9 mouse cellular contexts compared by ENCODE assay signal in genomic region chr5:139331742-139332141, GRCm38 (mm10). TPM values are rescaled to one million over a fixed set of nuclear protein-coding genes. Genes with fewer than 3 reads are reported as not detected.
DNase-seq lines count a peak whose midpoint lies in the region; ATAC-seq lines count a peak whose summit lies in the region.
"Had no signal": no experiment of that assay in that cellular context is flagged by ENCODE, and none has a peak within 500 bp of the region (broad histone marks: within the 10 kb centered on the region; RNA-seq: fewer than 3 reads in every experiment).

No protein-coding gene starts in this region.

- H3K9me3 ChIP-seq in lung, embryonic 16.5 days (ENCODE audit: control insufficient read depth, low read length), result no peaks in the 10 kb centered on the region

- H3K27ac ChIP-seq in lung, embryonic 16.5 days (ENCODE audit: low read length), result no peak overlapping the region

- peak; percentile 49 for ATAC-seq in CD4-positive, CD25-positive, alpha-beta regulatory T cell, adult 4 months
- peak; percentile 21; the same call in 1 of the 2 replicates for ATAC-seq in lung, embryonic 16.5 days (ENCODE audit: low read depth)

- H3K4me3 ChIP-seq in lung, embryonic 16.5 days (ENCODE audit: low read length), result no peak overlapping the region

- H3K4me2 ChIP-seq in lung, embryonic 16.5 days (ENCODE audit: low read depth, low read length), result no peak overlapping the region

- peaks cover 7% of the 10 kb centered on the region for H3K36me3 ChIP-seq in lung, embryonic 16.5 days (ENCODE audit: control insufficient read depth, insufficient read depth, low read length)

- no peak overlapping the region for H3K9ac ChIP-seq in lung, embryonic 16.5 days (ENCODE audit: low read length)

- WGBS in lung, embryonic 16.5 days, result 16% methylated on average over 8 of the region's 8 CpGs

- peak; percentile 82 to 86 for DNase-seq in adrenal gland, adult 18-20 months (ENCODE audit: low spot score in 2 of 2)
- DNase-seq in embryo, embryonic 10 days (ENCODE audit: low spot score), result peak; percentile 86
- DNase-seq in gastrocnemius, postnatal 36 days, result peak; percentile 72 to 84
- DNase-seq in kidney, postnatal 10 days, result peak; percentile 92
- DNase-seq in right cerebral cortex, adult 2 months (ENCODE audit: low spot score in 2 of 2), result peak; percentile 80 to 81
- peak; percentile 71 for DNase-seq in urinary bladder, adult 2 months (ENCODE audit: low spot score)

- no peaks in the 10 kb centered on the region for H3K4me1 ChIP-seq in lung, embryonic 16.5 days (replicated peaks; ENCODE audit: control insufficient read depth, insufficient read depth, low read length)

- intact Hi-C loops in gastrocnemius, postnatal 36 days (cut with DNase I), result loop anchor here (1.0 kb wide), 1 partner anchor 24 kb away; no protein-coding TSS in a partner anchor

- peaks cover 3% of the 10 kb centered on the region; the same call in 1 of the 2 replicates for H3K27me3 ChIP-seq in lung, embryonic 16.5 days (ENCODE audit: control insufficient read depth, insufficient read depth, low read depth, low read length)

RNA-seq across cellular contexts. Expression of gene Adap1, which starts 6.3 kb away (rescaled TPM):
- 1 to 10 TPM; 4.8 to 6.0 TPM for polyA plus RNA-seq in CD4-positive, CD25-positive, alpha-beta regulatory T cell, adult 4 months (2017; shearing (Covaris generic))
- total RNA-seq in adrenal gland, adult 18-20 months (2021), result 10 to 100 TPM in 1 of 2 experiments, 1 to 10 TPM in 1; 4.5 to 11.6 TPM
- total RNA-seq in gastrocnemius, postnatal 36 days (2021), result 1 to 10 TPM; 1.6 to 1.7 TPM
- polyA plus RNA-seq in lung, embryonic 16.5 days (2015; fragmentation: Nextera tagmentation; extraction: Ambion mirVana), result 1.7 and 1.9 TPM in 2 replicates
- polyA plus RNA-seq in urinary bladder, adult 2 months (2012; rRNA removed), result 45.4 and 46.6 TPM in 2 replicates

RNA-seq across cellular contexts. Expression of gene Cox19, which starts 19.5 kb away (rescaled TPM):
- 10 to 100 TPM; 49.9 to 52.2 TPM for polyA plus RNA-seq in CD4-positive, CD25-positive, alpha-beta regulatory T cell, adult 4 months (2017; shearing (Covaris generic))
- total RNA-seq in adrenal gland, adult 18-20 months (2021), result 100 to 1,000 TPM in 1 of 2 experiments, 10 to 100 TPM in 1; 75.7 to 130 TPM
- 10 to 100 TPM; 52.8 to 68.3 TPM for total RNA-seq in gastrocnemius, postnatal 36 days (2021)
- polyA plus RNA-seq in lung, embryonic 16.5 days (2015; fragmentation: Nextera tagmentation; extraction: Ambion mirVana), result 79.8 and 94.4 TPM in 2 replicates
- 45.3 and 52.4 TPM in 2 replicates for polyA plus RNA-seq in urinary bladder, adult 2 months (2012; rRNA removed)

RNA-seq across cellular contexts. Expression of gene Cyp2w1, which starts 20.7 kb away (rescaled TPM):
- not detected for polyA plus RNA-seq in CD4-positive, CD25-positive, alpha-beta regulatory T cell, adult 4 months (2017; shearing (Covaris generic))
- not detected for total RNA-seq in adrenal gland, adult 18-20 months (2021)
- not detected for total RNA-seq in gastrocnemius, postnatal 36 days (2021)
- polyA plus RNA-seq in lung, embryonic 16.5 days (2015; fragmentation: Nextera tagmentation; extraction: Ambion mirVana), result 0.18 and 0.33 TPM in 2 replicates
- polyA plus RNA-seq in urinary bladder, adult 2 months (2012; rRNA removed), result not detected in 2 replicates
- polyA plus RNA-seq: heart, embryonic 14.5 days had no signal

RNA-seq across cellular contexts. Expression of gene Gpr146, which starts 45.8 kb away (rescaled TPM):
- polyA plus RNA-seq in CD4-positive, CD25-positive, alpha-beta regulatory T cell, adult 4 months (2017; shearing (Covaris generic)), result 10 to 100 TPM in 1 of 2 experiments, 1 to 10 TPM in 1; 8.1 to 11.3 TPM
- 10 to 100 TPM; 11.0 to 23.9 TPM for total RNA-seq in adrenal gland, adult 18-20 months (2021)
- total RNA-seq in gastrocnemius, postnatal 36 days (2021), result 10 to 100 TPM; 25.3 to 30.4 TPM
- polyA plus RNA-seq in lung, embryonic 16.5 days (2015; fragmentation: Nextera tagmentation; extraction: Ambion mirVana), result 6.6 and 8.6 TPM in 2 replicates
- 16.4 and 22.2 TPM in 2 replicates for polyA plus RNA-seq in urinary bladder, adult 2 months (2012; rRNA removed)
